Mouse (Mus musculus): Measurements from ENCODE around the gene Mast4. TPM values are rescaled to one million over a fixed set of nuclear protein-coding genes. Genes with fewer than 3 reads are reported as not detected.

The Mast4 gene
- total and polyA plus RNA-seq, 2 experiments, result 0.83 to 5.3 TPM

DNA sequence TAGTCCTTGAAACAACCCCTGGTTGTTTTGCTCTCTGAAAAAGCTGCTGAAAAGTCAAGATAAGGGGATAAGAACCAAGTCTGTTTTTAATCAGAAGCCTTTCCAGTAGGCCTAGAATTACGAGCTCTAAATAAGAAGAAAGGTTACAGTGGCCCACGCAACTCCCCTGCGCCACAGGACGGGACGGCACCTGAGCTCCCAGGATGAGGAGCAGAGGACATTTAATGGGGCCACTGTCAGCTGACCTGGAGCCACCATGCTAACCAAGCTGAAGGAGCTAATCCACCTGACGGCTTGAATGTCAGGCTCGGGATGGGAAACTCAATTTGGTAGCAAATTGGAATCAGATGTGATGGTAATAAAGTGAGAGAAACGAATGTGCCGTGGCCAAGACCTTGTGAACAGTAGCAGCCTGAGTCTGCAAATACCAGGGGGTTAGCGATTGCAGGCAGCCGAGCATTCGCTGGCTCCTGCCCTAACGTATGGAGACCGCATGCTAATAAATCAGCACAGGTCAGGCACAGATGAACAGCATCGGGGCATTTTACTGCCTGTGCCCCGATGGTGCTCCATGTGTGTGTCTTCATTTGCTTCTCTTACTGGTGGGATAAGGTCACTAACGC is 306.7 kb downstream of the Mast4 start:
- Histone ChIP-seq H3K27ac (replicated peaks; ENCODE audit: insufficient read depth, low read depth, low read length) (no peak overlapping the region), H3K36me3 (ENCODE audit: control insufficient read depth, insufficient read depth, low read length) (no peaks in the 10 kb centered on the region), H3K4me1 (ENCODE audit: control insufficient read depth, insufficient read depth, low read length) (no peaks in the 10 kb centered on the region), H3K4me3 (ENCODE audit: insufficient read depth, low read depth, low read length) (no peak overlapping the region), H3K79me2 (ENCODE audit: control insufficient read depth, insufficient read depth, low read length) (no peaks in the 10 kb centered on the region), H3K27me3 (ENCODE audit: control insufficient read depth, insufficient read depth, low read length) (no peaks in the 10 kb centered on the region), H3K9ac (ENCODE audit: low read depth, low read length) (no peak overlapping the region)
- WGBS, result 91% methylated on average over 17 of the region's 17 CpGs
- TF ChIP-seq POLR2A (IDR thresholded peaks at IDR 0.05; ENCODE audit: extremely low read depth, insufficient read depth, low read length) (no peak), CTCF (IDR thresholded peaks at IDR 0.05; ENCODE audit: low read depth, low read length) (no peak)
- no peak for DNase-seq (ENCODE audit: extremely low read depth, low read depth, low spot score)

DNA sequence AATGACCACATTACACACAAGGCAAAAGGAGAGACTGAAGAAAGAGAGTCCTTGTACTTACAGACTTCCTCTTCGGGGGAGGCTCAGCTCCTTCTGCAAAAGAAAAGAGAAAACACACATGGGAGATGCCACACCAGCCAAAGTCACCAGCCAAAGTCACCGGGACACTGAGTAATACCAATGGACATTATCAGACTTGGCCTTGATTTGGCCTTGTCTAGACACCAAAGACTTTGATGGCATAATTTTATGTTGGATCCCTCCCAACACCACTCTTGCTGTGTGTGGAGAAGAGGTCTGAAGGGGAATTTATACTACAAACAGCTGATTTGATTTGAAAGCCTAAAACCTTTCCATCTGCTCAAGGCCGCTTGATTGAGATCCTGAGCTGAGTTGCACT is 308.8 kb downstream of the Mast4 start:
- no peak overlapping the region for H3K9ac ChIP-seq (ENCODE audit: low read depth, low read length)
- H3K79me2 ChIP-seq (ENCODE audit: control insufficient read depth, insufficient read depth, low read length), result no peaks in the 10 kb centered on the region
- TF ChIP-seq CTCF (IDR thresholded peaks at IDR 0.05; ENCODE audit: low read depth, low read length), result no peak
- H3K4me1 ChIP-seq (ENCODE audit: control insufficient read depth, insufficient read depth, low read length), result no peaks in the 10 kb centered on the region
- no peak for DNase-seq (ENCODE audit: extremely low read depth, low read depth, low spot score)
- H3K27me3 ChIP-seq (ENCODE audit: control insufficient read depth, insufficient read depth, low read length), result no peaks in the 10 kb centered on the region
- no peak overlapping the region for H3K27ac ChIP-seq (replicated peaks; ENCODE audit: insufficient read depth, low read depth, low read length)
- 66% methylated on average over 3 of the region's 3 CpGs for WGBS
- no peaks in the 10 kb centered on the region for H3K36me3 ChIP-seq (ENCODE audit: control insufficient read depth, insufficient read depth, low read length)
- no peak overlapping the region for H3K4me3 ChIP-seq (ENCODE audit: insufficient read depth, low read depth, low read length)

DNA sequence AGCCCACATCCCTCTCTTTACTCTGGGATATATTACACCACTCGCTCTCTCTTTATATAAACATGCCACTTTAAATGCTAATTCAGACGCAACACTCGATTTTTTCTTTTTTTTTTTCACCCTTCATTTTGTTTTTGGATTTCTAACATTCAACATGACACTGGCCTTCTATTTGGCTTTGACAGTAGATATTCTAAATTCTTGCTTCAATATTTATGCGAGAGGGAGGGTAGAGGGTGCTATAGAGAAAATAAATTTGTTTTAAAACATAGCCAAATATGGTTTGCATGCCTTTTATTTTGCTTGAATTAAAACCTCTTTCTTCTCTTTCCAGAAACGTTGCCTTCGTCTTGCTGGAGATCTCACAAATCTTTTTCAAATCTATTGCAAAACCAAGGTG is 315.8 kb downstream of the Mast4 start:
- no peak for DNase-seq (ENCODE audit: extremely low read depth, low read depth, low spot score)
- TF ChIP-seq CTCF (IDR thresholded peaks at IDR 0.05; ENCODE audit: low read depth, low read length), result no peak
- no peak for TF ChIP-seq POLR2A (IDR thresholded peaks at IDR 0.05; ENCODE audit: extremely low read depth, insufficient read depth, low read length)
- Histone ChIP-seq H3K79me2 (ENCODE audit: control insufficient read depth, insufficient read depth, low read length) (no peaks in the 10 kb centered on the region), H3K27me3 (ENCODE audit: control insufficient read depth, insufficient read depth, low read length) (no peaks in the 10 kb centered on the region), H3K4me1 (ENCODE audit: control insufficient read depth, insufficient read depth, low read length) (no peaks in the 10 kb centered on the region), H3K9ac (ENCODE audit: low read depth, low read length) (no peak overlapping the region), H3K27ac (replicated peaks; ENCODE audit: insufficient read depth, low read depth, low read length) (no peak overlapping the region), H3K36me3 (ENCODE audit: control insufficient read depth, insufficient read depth, low read length) (no peaks in the 10 kb centered on the region), H3K4me3 (ENCODE audit: insufficient read depth, low read depth, low read length) (no peak overlapping the region)
- 79% methylated on average over 6 of the region's 6 CpGs for WGBS

GRCm38 (mm10) chr13:103017661-103018060 is 316.6 kb downstream of the Mast4 start:
- Histone ChIP-seq H3K4me3 (ENCODE audit: insufficient read depth, low read depth, low read length) (no peak overlapping the region), H3K9ac (ENCODE audit: low read depth, low read length) (no peak overlapping the region), H3K27ac (replicated peaks; ENCODE audit: insufficient read depth, low read depth, low read length) (no peak overlapping the region), H3K79me2 (ENCODE audit: control insufficient read depth, insufficient read depth, low read length) (no peaks in the 10 kb centered on the region), H3K27me3 (ENCODE audit: control insufficient read depth, insufficient read depth, low read length) (no peaks in the 10 kb centered on the region), H3K4me1 (ENCODE audit: control insufficient read depth, insufficient read depth, low read length) (no peaks in the 10 kb centered on the region), H3K36me3 (ENCODE audit: control insufficient read depth, insufficient read depth, low read length) (no peaks in the 10 kb centered on the region)
- WGBS, result 94% methylated on average over 3 of the region's 3 CpGs
- no peak for TF ChIP-seq POLR2A (IDR thresholded peaks at IDR 0.05; ENCODE audit: extremely low read depth, insufficient read depth, low read length)
- TF ChIP-seq CTCF (IDR thresholded peaks at IDR 0.05; ENCODE audit: low read depth, low read length), result no peak
- DNase-seq (ENCODE audit: extremely low read depth, low read depth, low spot score), result no peak

- Histone ChIP-seq H3K4me3 (ENCODE audit: insufficient read depth, low read depth, low read length) (no peak overlapping the region), H3K27ac (replicated peaks; ENCODE audit: insufficient read depth, low read depth, low read length) (no peak overlapping the region), H3K36me3 (ENCODE audit: control insufficient read depth, insufficient read depth, low read length) (no peaks in the 10 kb centered on the region), H3K79me2 (ENCODE audit: control insufficient read depth, insufficient read depth, low read length) (no peaks in the 10 kb centered on the region), H3K4me1 (ENCODE audit: control insufficient read depth, insufficient read depth, low read length) (no peaks in the 10 kb centered on the region), H3K27me3 (ENCODE audit: control insufficient read depth, insufficient read depth, low read length) (no peaks in the 10 kb centered on the region), H3K9ac (ENCODE audit: low read depth, low read length) (no peak overlapping the region)
- peak; percentile 2 for DNase-seq (ENCODE audit: extremely low read depth, low read depth, low spot score)
- 78% methylated on average over 3 of the region's 3 CpGs for WGBS
- TF ChIP-seq CTCF (IDR thresholded peaks at IDR 0.05; ENCODE audit: low read depth, low read length) (no peak), POLR2A (IDR thresholded peaks at IDR 0.05; ENCODE audit: extremely low read depth, insufficient read depth, low read length) (no peak)
Measured at GRCm38 (mm10) chr13:103015131-103015750, 319.1 kb downstream of the Mast4 start.

DNA sequence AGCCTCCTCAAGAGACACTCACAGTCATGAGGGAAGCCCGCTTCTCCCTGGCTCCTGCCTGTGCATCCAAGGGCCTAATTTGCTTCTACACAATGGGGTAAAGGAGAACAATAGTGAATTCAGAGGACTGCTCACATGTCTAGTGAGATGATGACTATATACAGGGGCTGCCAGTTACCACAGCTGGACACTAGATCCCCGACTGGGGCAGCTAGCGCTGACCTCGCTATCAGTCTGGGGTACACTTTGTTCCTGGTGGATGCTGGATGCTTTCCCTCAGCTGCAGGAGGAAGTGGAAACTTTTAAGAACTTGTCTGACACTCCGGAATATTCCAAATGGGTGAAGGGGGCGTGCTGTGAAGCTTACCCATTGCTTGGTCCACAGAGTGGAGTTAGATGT is 319.7 kb downstream of the Mast4 start:
- H3K27ac ChIP-seq (replicated peaks; ENCODE audit: insufficient read depth, low read depth, low read length), result no peak overlapping the region
- H3K4me3 ChIP-seq (ENCODE audit: insufficient read depth, low read depth, low read length), result no peak overlapping the region
- H3K9ac ChIP-seq (ENCODE audit: low read depth, low read length), result no peak overlapping the region
- WGBS, result 81% methylated on average over 6 of the region's 6 CpGs
- TF ChIP-seq CTCF (IDR thresholded peaks at IDR 0.05; ENCODE audit: low read depth, low read length), result no peak
- TF ChIP-seq POLR2A (IDR thresholded peaks at IDR 0.05; ENCODE audit: extremely low read depth, insufficient read depth, low read length), result no peak
- no peaks in the 10 kb centered on the region for H3K79me2 ChIP-seq (ENCODE audit: control insufficient read depth, insufficient read depth, low read length)
- no peaks in the 10 kb centered on the region for H3K27me3 ChIP-seq (ENCODE audit: control insufficient read depth, insufficient read depth, low read length)
- H3K4me1 ChIP-seq (ENCODE audit: control insufficient read depth, insufficient read depth, low read length), result no peaks in the 10 kb centered on the region
- H3K36me3 ChIP-seq (ENCODE audit: control insufficient read depth, insufficient read depth, low read length), result no peaks in the 10 kb centered on the region
- peak; percentile 9 for DNase-seq (ENCODE audit: extremely low read depth, low read depth, low spot score)
